Mouse (Mus musculus) testis, adult 2 months (tissue): Measurements from ENCODE around the gene Dixdc1.

ENCODE experiments used
- CTCF ChIP-seq: fragments of 200-500 bp; IDR thresholded peaks from 2 replicates; pipeline ENCODE4 v1.5.1; 2012; ENCODE audit warnings: low read depth, mild to moderate bottlenecking, inconsistent platforms, low read length, moderate library complexity; ENCODE audit not compliant: control insufficient read depth, insufficient read depth, insufficient replicate concordance
- POLR2A ChIP-seq: fragments of 200-500 bp; IDR thresholded peaks from 2 replicates; pipeline ENCODE4 v1.6.1; 2012; ENCODE audit warnings: low read depth, mild to moderate bottlenecking, inconsistent platforms, low read length, moderate library complexity; ENCODE audit not compliant: control insufficient read depth

DNA sequence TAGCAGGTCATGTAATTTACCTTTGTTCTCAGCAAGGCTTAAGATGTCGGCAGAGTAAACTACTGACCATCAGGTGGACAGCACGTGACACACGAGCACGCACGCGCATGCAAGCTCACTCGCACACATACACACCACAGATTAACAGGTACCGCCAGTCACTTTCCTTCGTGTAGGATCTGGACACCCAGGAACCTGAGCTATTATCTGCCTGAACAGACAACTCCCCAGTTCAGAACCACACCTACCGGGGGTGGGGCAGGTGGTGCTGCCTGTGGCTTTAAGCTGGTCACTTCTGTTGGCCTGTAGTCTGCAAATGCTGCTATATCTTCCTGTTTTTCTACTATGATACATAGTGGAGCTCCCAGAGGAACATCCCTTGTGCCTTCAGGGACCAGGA, 88.8 kb downstream of the Dixdc1 start:
- TF ChIP-seq CTCF = no peak
- TF ChIP-seq POLR2A = no peak
